Mouse (Mus musculus): ENCODE results near the gene Pkd1l3.

The Pkd1l3 gene

DNA sequence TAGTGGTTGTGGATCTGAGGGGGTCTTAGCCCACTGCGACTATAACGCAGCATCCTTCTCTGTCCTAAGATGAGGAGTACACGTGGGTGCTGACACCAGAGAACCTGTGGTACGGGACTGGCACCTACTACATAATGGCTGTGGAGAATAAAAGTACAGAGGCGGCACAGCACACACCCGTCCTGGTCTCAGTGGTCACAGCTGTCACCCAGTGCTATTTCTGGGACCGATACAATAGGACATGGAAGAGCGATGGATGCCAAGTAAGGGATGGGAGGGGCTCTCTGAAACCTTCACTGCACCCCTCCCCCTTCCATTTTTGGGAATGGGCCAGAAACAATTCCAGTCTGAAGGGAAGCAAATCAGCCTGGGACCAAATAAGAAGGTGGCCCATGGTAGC lies 20.8 kb downstream of the Pkd1l3 start:
- DNase-seq = no peak

DNA sequence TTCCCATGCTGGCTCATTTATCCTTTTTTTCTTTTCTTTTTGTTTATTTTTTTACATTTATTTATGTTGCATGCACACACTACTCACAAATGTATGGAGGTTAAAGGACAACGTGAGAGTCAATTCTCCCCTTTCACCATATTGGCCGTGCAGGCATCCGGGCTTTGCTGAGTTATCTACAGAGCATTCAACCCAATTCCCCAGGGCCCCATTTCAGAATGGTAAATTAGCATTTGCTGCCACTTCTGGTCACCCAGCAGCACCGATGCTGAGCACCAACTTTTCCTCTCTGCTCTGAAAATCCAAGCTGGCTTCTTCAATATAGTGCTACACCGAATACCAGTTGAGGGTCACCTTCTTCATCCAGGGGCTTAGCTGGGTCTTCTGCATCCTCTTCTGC lies 24.5 kb downstream of the Pkd1l3 start:
- no peak for DNase-seq

DNA sequence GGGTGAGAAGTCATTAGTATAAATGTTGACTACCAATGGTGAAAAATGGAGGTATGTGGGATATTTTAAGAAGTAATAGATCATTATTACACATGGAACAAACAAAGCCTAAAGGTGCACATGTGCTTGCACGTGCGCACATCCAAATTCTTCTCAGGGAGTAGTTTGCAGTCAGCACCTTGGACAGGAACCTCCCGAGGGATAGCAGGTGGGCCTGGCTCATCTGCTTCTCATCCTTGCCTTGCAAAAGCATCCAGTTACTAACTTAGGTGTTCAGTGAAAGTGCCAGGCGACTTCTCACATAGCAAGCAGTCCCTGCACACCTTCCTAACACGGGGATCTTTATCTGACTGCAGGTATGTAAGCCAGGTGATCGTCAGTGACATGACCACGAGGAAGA lies 26.1 kb downstream of the Pkd1l3 start:
- DNase-seq = no peak

DNA sequence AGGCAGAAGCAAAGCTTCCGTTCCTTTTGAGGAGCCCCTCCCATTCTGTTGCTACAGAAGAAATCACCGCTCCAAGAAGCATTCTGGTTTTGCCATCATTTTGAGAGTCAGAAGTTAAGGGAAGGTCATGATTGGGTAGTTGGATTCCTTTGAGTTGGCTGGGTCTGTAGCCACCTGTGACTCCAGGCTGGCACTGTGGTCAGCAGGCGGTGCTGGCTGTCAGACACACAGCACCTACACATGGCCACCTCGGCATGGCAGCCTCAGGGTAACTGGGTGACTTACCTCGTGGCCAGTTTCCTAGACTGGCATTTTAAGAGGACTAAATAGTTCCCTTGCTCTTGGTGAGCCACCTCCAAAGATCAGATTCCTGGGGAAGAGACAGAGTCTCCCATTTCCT lies 26.9 kb downstream of the Pkd1l3 start:
- no peak for DNase-seq

DNA sequence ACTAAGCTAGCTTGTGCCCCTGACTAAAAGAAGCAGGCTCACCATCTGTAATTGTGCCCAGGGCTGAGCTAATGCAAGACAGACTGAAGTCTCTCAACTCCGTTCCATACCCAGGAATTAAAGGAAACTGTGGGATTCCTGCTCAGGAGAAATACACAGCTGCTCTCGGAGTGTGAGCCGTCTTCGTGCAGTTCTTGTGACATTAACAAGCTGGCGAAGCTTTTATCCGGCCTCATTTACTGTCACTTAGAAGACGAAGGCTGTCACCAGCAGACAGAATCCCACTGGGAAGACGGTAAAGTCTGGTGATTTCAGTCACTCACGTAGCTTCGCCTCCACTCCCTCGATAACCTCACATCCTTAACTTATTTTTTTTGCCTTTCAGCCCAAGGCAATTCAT lies 33.0 kb downstream of the Pkd1l3 start:
- no peak for DNase-seq

DNA sequence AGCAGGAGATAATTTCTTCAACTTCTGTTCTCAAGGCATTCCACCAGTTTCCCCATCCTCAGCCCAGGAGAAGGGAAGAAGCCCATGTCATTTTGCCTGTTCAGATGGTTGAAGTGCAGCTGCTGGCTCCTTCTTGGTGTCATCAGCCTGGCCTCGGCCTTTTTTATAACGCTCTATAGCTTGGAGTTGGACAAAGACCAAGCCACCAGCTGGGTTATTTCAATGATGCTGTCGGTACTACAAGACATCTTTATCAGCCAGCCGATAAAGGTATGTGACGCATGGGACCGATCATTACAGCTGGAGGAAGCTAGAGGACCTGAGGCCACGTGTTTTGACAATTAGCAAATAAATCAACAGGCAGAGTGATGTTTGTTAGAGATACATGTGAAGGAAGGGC lies 34.2 kb downstream of the Pkd1l3 start:
- DNase-seq = no peak

DNA sequence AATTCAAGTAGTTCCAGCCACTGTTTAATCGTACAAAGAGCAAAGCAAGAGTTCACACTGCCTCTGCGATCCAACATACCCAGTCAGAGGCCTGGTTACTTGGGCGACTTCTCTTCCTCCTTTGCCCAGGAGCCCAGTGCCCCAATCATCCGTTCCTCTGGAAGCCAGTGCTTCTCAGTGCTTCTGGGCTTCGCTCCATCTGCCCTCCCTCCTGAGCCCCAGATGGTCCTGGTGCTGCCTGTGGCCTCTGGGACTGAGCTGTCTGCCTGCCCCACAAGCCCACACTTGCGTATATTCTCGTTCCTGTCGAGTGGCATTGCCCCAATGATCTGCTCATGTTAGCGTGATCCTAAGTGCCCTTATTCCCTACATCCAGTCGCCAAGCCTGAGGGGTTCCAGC lies 36.5 kb downstream of the Pkd1l3 start:
- DNase-seq = no peak

DNA sequence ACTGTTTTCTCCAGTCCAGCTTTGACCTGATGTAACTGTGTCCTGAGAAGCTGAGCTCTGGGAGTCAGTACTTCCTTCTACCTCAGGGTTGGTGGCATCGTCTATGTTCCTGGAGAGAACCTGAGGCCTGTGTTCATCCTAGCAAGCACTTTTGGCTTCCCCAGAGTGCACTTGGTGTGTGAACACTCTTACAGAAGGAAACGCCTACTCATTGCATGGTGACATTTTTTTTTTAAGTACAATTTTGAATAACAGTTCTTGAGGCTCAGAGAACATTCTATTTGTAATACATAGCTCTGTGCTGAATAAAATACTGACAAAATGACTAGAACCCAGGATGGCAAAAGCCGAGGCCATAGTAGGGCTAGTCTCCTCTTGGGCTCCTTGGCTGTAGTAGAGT lies 42.5 kb downstream of the Pkd1l3 start:
- no peak for DNase-seq

DNA sequence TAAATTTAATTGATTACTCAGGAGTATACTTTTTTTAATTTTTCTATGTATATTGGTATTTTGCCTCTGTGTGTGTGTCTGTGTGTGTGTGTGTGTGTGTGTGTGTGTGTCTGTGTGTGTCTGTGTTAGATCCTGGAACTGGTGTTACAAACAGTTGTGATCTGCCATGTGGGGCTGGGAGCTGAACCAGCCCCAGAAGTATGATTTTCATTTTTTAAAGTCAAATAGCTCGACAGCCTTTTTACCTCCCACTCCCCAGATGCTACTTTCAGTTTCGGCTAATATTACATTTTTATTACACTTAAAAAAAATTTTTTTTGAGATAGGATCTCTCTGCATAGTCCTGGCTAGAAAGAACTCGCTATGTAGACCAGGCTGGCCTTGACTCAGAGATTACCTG lies 48.0 kb downstream of the Pkd1l3 start:
- DNase-seq = no peak

DNA sequence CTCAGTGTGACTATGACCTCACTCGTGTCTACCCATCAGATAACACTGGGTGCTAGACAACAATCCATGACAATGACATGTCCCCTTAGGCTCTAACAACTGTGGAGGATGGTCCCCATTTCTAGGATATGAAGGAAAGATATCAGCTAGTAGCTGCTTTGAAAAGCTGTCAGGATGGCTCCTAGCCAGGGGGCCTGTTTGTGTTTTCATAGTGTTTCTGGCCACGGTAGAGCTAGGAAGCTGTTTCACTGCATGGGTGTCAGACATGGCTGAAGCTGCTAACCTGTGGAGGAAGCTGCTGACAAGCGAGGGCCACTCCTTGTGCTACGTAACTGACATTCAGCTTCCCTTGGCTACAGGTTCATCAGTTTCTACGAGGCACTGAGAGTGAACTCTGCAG lies 52.3 kb downstream of the Pkd1l3 start:
- no peak for DNase-seq

DNA sequence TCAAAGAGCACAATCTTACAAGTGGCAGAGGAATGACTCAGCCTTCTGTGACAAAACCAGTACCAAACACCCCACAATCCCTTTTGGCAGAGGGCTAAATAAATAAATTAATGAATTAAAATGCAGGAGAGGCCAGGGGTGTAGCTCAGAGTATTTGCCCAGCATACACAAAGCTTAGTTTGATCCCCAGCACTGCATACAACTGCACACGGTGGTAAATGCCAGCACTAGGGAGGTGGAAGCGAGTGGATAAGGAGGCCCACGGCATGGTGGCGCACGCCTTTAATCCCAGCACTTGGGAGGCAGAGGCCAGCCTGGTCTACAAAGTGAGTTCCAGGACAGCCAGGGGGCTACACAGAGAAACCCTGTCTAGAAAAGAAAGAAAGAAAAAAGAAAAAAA lies 58.3 kb downstream of the Pkd1l3 start:
- no peak for DNase-seq

DNA sequence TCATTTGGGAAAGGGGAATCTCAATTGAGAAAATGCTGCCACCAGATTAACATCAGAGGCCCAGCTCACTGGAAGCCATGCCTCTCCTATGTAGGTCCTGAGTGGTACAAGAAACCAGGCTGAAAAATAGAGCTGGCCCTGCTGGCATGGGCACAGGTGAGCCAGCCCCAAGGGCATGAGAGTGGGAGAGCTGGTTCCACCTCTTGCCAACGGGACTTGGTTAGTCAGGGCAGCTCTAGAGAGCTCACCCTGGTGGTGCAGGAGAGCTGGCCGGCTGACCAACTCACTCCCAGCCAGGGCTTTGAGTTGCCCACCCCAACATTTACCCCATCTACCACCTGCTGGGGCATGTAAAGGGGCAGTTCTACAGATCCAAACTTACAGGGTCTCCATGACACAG lies 59.3 kb downstream of the Pkd1l3 start:
- DNase-seq = no peak

DNA sequence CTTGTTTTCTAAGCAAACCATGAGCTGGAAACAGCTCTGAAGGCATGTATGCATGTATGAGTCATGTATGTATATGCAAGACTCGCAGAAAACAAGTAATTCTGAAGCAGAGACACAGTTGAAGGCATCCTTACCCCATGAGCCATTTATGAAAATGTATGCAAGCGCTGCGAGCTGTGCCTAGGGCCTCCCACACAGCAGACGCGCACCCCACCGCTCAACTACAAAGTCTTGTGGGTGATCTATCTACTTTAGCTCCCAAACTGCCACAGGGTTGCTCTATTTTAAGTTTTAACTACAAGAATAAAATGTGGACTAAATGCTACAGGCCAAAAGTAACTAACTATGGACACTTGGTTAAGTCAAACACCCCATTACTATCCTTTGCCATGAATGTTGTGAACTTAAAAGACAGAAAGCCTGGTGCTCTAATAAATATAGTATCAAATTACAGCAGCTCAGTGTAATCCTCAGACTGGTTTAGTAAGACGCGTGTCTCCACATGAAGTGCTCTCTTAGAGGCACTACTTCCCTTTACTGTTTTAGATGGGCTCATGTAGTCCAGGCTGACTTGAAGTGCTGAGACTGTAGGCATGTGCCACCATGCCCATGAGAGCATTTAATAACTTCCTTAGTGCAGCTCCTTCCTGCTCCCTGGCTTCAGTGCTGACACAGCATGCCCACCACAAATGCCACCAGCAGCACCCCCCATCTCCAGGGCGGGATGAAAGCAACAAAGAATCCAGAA lies 61.8 kb downstream of the Pkd1l3 start:
- DNase-seq = peak; percentile 38

DNA sequence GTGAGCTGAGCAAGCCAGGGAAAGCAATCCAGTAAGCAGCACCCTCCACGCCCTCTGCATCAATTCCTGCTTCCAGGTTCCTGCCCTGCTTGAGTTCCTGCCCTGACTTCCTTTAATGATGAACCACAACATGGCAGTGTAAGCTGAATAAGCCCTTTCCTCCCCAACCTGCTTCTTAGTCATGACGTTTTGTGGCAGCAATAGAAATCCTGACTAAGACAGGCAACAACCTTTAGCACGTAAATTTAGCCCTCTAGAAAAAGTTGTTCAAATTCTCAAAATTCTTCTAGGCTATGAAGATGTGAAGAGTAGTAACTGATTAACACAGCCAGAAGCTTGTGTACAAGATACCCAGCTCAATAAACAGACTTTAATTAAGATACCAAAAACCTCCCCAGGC lies 67.2 kb downstream of the Pkd1l3 start:
- DNase-seq = no peak

DNA sequence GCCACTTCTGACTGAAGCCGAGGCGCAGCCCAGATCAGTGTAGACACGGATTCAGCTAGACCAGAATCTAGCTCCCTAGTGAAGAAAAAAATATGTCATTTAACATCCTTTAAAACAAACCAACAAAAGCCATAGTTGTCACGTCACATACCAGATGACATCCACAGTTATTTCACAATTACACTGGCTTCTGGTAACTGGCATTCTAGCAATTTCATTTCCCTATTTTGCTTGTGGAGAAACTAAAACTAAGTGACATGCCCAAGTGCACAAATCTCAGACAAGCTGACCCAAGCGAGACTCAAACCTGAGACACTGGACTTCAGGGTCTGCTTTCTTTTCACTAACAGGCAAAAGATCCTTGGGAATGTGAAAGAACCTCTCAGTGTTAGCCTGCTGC lies 67.8 kb downstream of the Pkd1l3 start:
- DNase-seq = no peak

DNA sequence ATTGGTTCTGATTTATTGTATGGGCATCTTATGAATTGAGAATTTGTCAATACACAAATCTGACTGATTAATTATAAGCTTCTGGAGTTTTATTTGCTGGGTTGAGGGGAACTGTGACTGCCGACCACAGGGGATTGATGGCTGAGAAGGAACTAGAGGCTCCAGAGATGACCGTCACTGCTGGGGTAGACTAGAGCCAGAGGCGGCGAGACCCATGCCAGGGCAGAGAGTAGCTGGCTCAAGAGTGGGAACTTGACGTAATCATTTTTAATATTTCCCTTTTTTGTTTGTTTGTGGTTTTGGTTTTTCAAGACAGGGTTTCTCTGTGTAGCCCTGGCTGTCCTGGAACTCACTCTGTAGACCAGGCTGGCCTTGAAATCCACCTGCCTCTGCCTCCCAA lies 72.9 kb downstream of the Pkd1l3 start:
- DNase-seq = no peak

DNA sequence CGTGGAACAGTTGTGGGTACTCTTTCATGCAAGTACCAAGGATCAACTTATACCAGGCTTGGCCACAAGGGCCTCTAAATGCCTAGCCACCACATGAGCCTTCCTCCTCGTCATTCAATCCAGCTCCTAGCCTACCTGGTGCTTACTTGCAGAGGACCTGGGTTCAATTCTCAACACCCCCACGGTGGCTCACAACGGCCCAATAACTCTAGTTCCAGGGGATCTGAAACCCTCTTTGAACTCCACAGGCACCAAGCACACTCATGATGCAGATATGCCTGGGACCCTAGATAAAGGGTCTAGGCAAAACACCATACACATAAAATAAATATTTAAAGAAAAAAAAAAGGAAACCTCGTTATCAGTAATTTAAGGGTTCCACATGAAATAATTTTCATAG lies 77.5 kb downstream of the Pkd1l3 start:
- DNase-seq = no peak

DNA sequence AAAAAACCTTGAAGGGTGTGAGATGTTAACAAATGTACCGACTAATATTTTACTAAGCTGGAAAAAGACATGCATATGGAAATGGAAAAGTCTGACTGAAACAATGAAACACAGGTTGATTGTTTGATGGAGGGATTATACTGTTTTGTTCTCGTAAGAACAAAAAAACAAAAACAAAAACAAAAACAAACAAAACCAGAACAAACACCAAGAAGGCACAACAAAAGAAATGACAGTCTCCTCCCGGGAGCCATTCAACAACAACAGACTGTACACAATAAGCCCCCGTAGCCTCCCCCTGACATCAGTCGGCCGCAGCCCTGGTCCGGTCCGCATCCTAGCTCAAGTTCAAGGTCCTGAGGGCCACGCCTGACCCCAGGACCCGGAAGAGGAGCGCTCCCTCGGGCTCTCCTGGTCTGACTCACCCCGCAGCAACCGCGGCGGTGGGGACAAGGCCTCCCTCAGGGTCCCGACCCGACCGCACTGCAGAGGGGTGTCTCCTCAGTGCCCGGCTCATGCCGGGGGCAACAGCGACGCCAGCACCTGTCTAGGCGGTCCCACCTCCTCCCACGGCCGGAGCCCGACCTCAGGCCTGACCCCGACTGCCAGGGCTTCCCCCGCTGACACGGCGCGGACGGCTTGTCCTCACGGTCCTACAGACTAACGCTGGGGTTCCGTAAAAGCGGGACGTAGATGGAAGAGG lies 78.3 kb downstream of the Pkd1l3 start:
- DNase-seq = no peak

DNA sequence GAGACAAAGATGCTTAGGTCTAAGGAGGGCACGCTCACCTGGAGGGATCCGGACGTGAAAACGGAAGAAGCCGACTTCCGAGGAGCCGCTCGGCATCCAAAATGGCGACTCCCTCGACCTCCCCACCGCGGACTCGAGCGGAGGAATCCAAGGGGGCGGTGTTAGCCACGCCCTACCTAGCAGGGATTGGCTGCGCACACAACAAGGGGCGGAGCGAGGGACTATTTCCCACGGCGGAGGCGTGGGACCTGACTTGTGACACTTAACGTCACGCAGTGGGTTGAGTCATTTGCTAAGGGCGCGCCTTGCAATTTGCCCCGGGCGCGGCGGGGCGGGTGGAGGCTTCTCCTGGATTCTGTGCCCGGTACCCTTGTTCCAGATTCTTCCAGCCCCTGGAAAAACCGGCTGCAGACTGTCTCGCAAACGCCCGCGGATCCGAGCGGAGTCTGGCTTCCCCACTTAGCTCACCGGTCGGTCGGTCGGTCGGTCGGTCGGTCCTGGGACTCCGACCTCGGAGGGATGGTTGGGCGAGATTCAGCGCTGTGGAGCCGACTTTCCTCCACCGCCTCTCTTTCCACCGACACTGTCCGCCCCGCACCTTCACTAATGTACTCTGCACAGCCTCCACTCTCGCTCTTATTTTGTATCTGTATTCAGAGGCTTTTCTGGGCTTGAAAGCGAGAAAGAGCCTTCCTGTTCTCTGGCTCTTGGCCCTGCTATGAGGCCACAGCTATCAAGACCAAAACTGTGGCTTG lies 79.0 kb downstream of the Pkd1l3 start, which contains the start of gene Ist1:
Gene Ist1, minus strand, starts transcription at position 115 of the 755 bp plus-strand sequence.
- peak; percentile 96 for DNase-seq

DNA sequence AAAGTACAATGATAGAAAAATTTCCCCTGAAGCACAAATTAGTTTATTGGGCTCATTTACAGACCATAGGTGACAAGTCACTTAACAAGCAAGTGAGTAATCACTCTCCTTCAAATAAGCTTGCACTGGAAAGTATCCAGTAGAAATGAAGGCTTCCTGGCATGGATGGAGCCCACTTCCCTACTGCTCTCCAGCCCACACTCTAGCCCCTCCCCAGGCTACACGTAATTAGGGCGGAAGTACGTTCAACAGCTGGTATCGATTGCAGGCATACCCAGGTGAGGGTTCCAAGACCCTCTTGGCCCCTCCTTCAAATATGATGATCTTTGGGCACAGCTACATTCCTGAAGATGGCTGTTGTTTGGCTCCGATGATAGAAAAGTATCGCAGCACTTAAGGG lies 79.8 kb downstream of the Pkd1l3 start:
- no peak for DNase-seq

DNA sequence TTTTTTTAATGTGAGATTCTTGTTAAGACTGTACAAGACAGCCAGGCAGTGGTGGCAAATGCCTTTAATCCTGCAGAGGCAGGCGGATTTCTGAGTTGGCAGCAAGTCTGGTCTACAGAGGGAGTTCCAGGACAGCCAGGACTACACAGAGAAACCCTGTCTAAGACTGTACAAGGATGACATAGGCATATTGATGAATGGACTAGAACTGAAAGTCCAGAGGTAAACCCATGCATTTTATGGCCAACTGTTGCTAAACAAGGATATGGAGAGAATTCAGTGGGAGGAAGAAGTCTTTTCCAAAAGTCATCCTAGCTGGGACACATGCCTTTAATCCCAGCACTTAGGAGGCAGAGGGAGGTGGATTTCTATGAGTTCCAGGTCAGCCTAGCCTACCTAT lies 83.4 kb downstream of the Pkd1l3 start:
- DNase-seq = no peak

DNA sequence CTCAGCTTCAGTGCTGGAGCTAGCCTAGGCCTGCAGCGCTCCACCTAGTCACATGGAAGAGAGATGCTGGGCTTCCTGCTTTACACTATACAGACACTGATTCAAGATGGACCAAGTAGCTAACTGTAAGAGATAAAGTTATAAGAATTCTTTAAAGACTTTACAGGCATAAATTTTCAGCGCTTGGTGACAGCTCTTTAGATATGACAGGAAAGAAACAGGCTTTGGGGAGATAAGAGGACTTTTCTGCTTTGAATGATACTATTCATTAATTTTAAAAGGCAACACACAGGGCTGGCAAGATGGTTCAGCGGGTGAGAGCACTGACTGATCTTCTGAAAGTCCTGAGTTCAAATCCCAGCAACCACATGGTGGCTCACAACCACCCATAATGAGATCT lies 84.2 kb downstream of the Pkd1l3 start:
- no peak for DNase-seq

DNA sequence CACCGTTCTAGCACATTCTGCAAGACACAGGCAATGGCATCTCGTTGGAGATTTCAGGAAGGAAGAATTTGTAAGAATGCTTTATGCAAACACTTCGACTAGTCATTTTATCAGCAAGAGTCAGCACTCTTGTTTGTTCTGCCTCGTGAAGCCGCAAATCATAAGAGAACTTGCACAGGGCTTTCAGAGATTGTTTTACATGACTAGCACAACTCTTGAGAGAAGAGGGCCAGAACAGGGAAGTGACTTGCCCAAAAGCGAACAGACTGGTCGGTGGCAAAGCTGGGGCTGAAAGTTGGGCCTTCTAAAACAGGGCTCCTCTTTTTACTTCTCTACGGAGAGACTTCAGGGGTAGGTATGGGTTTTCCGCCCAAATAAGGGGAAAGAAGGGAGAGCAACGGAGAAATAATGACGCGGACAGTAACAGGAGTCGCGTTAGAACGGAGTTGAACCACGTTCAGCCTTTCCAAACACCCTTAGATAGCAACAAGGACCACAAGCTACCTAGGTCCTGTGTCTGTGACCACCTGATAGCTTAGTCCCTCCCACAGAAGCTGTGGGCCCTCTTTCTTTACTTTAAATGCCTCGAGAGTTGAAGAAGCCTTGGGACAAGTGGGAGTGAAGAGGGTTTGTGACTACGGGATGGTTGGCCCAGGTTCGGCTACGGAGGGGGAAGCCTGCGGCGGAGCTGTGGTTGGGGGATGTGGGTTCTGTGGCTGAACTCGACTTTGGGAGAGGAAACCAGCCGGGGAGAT lies 90.4 kb downstream of the Pkd1l3 start:
- DNase-seq = no peak
